Mouse (Mus musculus) layer of hippocampus, adult 8-10 months (tissue): ENCODE measurements around the gene Slc35b3. TPM values are rescaled to one million over a fixed set of nuclear protein-coding genes. Genes with fewer than 3 reads are reported as not detected.

Source experiments
- DNase-seq, 2 experiments: peaks; one replicate each; pipeline ENCODE4 v3.0.0; 2022; ENCODE audit warnings: low spot score in 2 of 2
- total RNA-seq, 4 experiments: library from RNA; stranded (reverse); gene quantifications; 2 replicates each; pipeline ENCODE4 v1.2.4; 2022

Gene Slc35b3
- 10 to 100 TPM; 12.6 to 17.1 (median 14.0) TPM for total RNA-seq

DNA sequence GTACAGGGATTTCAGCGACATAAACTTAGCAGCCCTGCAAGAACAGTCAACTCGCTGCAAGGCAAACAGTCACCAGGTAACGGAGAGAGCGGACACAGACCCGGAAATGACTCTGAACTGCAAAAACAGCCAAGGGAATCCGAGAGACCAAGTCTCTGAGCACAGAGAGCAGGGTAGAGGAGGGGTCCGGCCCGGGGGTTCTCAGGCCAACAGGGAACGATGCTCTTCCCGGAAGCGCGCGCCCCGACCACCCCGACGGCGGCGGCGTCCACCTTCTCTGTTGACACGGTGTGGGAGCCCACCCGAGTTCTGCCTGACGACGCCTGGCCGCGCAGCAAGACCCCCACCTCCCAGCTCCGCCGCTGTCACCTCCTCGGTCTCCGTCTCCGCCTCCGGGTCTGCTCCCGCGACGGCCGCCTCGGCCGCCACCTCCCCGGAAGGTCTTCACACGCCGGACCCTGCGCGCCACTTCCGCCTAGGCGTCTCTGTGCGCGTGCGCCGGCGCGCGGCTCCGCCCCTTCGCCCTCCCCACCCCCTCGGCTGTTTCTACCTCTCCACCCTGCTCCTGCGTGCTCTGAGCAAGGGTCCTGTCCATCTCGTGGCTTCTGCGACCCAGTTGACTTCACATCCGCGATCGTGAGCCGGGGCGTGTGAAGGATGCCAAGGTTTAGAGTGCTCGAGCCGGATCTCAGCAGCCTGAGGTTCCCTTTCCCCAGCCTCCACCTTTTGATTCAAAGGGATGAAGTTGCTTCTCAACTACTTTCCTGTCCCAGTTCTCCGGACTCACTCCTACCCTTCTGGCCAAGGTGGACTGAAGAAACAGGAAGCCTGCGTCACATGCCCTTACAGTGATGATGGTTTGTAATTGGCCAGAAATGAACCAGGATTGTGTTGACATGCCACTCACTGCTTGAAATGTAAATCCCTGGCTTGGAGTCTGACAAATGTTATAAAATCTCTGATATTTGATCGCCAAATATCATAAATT, at the start of gene Slc35b3:
Gene Slc35b3, minus strand, starts transcription at position 813 of the 988 bp plus-strand sequence.
- peak; percentile 40 to 75 for DNase-seq

DNA sequence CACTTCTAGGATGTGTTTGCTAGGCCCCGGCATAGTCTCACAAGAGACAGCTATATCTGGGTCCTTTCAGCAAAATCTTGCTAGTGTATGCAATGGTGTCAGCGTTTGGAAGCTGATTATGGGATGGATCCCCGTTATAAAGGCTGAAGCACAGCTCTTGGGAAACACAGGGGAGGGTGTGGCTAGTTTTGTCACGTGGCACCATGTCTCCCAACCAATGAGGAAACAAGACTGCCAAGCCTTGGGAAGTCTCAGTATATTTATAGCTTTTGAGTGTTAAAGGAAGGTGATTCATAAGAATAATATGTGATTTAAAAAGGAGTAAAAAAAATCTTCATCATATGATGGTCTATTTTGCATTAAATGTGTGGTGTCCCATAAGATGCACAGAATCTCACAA, 49.6 kb upstream of the Slc35b3 start:
- no peak for DNase-seq

DNA sequence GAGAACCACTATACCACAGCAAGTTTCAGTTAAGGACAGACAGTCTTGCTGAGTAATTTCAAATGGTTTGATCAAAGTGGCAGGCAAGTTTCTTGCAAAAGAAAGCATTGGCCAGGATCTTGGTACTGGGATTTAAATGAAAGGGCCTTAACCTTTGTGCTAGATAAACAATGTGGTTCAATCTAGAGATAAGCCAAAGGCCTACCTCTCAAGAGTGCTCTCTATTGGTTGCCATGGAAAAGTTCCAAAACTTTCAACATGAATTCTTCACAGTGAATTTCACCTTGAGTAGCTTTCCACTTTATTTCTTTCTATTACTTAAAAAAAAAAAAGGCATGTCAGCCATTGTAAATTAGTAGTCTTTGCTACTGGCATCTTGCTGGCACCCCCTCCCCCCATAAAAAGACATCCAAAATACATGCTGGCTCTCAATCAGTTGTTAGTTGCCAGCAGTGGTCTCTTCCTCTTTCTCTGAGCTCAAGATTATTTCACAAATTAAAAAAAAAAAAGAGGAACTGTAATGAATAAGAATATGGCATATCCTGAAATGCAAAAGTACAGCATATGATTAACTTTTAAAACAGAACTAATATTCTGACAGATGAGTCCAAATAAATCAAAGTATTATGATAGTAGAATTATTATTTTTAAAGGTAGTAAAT, 42.6 kb upstream of the Slc35b3 start:
- no peak for DNase-seq

DNA sequence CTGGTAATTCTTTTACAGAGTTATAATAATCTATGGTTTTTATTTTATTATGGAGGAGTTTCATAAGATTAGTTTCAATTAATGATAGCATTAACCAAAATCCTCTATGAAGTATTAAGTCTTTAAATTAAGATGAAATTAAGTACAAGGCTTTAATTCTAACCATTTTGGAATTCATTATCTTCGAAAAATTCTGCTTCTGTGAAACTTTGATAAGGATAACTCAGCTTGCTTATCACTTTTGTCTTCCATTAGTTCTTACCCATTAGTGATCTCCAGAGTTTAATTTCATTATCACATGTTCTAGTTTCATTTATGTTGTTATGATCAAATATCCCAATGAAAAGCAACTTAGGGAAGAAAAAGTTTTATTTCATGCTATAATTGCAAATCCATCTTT, 41.7 kb upstream of the Slc35b3 start:
- no peak for DNase-seq

DNA sequence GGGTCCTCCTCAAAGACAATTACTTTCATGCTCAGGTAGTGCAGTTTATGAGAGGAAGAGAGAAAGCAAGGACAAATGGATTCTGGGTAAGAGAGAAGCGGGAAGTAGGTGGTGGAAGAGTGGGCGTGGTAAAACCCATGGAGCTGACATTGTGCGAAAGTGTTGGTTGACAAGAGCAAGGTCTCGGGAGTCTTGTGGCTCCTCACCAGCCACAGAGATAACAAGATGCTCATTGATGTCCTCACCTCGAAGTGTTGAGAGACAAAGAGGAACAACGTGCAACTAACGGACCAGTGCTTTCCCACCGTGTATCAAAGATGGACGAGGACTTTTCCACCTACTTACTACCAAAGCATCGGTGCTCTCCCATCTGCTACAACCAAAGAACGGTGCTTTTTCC, 40.8 kb upstream of the Slc35b3 start:
- DNase-seq, result no peak

DNA sequence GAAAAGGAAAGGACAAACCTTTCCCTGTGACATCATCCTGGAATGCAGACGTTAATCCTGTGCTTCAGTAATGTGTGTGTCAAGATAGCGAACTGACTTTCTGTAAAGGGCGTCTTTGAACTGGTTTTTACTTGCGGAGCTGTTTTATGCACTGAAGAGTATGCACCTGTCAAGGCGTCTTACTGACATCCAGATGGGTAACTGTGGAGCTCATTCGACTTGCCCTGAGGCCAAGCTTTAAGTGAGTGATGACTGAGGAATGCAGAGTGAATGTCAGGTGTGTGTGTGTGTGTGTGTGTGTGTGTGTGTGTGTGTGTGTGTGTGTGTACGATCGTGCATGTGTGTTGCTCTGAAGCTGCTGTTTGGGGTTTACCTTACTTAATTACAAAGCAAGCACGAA, 38.3 kb upstream of the Slc35b3 start:
- no peak for DNase-seq

DNA sequence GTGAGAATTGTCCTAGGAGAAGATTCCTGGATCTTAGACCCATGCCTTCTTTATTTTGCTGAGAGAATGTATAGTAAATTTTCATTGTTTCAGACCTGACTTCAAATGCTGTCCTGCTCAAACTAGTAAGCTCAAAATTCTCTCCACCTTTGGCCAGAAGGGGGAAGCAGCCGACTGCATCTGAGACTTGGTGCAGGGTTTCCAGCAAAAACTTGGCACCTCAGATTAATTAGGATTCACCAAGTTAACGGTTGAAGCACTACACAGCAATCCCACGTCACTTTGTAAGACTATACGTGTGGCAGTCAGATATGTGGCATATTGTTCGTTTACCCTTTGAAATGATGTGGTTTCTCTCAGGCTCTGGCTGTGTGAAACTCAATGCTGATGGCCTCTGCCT, 31.9 kb upstream of the Slc35b3 start:
- peak; percentile 29 to 58 for DNase-seq

DNA sequence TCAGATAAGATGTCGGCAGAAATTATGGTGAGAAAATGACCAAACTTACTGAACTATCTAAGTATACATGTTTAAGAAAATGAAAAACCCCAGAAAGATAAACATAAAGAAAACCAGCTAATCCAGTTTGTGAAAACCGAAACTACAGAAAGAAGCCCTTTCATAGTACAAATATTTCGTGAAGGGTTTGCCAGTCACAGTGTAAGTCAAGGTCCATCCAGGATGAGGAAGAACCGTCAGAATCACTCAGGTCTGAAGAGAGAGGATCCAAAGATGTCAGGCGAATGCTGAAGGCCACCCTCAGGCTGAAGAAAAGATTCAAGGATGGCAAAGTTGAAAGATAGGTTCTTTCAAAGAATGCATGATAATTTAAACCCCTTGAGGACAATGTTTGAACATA, 23.1 kb upstream of the Slc35b3 start:
- no peak for DNase-seq

DNA sequence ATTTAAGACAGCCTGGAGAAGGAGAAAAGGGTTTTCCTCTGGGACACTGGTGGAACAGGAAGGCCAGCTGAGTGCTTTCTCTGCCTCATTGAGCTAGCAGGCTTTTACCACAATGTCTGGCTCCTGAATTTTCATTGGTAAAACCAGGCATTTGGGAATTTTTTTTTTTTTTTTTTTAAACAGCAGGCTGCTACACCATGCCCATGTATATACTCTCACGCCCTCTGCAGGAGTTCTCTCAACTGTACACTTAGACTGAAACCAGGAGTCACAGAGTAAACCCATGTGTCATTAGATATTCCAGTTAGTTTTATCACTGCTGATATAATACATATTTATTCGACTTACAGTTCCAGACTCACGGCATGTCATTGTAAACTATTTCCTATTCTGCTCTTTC, 20.2 kb upstream of the Slc35b3 start:
- no peak for DNase-seq

DNA sequence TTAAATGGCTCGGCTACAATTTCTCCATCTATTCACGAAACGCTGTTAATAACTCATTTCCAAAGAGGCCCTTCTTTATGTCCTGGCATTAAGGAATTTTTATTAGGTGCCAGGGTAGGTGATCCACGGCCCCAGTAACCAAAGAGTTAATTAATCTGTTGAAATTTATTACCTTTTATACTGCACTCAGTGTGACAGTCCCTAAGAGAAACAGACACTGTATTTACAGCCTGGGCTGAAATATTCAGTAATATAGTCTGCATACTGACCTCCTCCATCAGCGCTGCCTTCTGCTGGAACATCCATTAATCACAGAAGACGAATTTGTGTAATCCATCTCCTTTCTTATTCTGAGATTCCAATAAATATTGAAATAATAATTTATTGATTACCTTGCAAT, 16.3 kb upstream of the Slc35b3 start:
- no peak for DNase-seq

DNA sequence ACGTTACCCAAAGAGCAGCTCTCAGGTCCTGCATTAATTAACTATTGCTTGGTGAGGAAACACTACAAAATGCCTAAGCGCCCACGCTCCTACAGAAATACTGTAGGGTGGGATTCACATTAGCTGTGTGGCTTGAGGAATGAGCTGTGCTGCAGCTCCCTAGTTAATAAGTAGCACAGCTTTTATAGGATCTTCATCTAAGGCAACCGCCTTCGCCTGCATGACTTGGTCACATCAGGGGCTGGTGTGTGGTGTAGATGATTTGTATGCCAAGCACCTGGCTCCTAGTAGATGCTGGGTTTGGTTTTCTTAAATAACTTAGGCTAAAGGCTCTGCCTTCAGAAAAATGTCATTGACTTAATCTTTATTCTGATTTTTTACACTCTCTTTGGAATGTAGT, 15.2 kb upstream of the Slc35b3 start:
- no peak for DNase-seq

DNA sequence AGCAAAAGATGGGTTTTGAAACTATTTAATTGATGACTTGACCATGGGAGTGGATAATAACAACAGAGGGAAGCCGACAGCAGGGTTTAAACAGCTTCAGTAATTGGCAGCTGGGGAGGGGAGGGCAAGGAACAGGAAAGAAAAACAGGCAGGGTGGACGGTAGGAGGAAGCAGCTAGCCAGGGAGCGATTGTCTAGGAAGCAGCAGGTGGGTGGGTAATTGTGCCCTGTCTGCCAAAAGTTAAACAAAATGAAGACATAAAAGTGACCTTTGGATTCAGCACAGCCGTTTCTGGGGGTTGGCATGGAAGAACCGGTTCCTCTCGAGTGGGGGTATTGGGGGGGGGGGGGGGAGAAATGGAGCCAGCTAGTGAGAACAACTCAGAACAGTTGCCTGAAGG, 11.9 kb upstream of the Slc35b3 start:
- DNase-seq, result no peak

DNA sequence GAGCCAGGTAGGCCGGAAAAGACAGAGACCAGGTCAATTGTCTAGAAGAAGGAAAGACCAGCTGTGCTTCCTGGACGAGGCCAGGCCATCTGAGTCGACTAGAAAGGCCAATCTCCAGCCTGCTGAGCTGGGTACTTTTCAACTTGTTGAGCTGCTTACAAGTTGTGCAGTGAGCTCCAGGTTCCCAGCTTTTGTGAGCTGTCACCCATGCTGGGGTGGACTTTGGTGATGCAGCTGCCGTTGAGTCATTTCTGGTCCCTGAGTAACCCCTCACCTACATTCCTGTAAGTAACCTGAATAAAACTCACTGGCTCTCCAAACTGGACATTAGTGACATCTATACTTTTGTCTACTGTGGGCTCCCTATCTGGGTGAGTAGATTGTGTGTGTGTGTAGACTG, 10.4 kb upstream of the Slc35b3 start:
- DNase-seq, result no peak

DNA sequence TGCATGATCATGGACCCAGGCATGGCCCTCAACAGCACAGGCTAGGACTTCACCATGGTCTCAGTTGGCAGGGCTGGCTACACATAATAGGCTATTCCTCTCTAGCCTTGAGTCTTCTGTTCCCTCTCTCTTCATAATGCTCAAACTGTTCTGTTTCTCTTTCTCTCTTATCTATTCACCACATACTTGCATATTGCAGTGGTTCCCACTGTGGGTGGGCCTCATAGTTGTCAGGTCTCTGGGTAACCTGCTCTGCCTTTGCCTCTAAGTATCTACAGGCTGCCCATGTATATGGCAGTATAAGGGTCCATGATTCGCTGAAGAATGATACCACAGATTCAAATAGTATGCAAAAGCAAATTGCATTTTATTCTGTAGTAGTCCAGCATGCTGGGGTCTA, 6.8 kb upstream of the Slc35b3 start:
- DNase-seq, result no peak

DNA sequence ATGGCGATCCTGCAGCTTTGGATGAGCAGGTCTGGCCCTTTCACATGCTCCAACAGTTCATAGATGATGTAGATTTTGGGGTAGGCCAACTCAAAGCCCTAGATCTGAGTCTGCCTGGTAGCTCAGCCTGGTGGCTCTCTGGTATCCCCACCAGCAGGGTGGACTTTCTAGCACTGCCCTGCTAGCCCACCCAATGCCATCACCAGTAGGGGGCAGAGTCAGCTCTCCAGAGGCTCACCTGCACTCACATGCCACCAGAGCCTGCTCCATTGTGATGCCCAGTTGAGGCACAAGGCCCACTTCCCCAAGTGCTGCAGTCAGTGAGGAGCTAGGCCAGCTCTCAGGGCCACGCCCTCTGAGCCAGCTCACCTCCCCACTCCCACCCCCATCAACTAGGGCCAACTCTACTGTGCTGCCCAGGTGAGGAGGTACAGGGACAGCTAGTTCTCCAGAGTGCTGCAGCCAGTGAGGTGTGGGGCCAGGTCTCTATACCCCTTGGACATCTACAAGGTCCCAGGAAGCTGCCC, 6.3 kb upstream of the Slc35b3 start:
- DNase-seq, result no peak

DNA sequence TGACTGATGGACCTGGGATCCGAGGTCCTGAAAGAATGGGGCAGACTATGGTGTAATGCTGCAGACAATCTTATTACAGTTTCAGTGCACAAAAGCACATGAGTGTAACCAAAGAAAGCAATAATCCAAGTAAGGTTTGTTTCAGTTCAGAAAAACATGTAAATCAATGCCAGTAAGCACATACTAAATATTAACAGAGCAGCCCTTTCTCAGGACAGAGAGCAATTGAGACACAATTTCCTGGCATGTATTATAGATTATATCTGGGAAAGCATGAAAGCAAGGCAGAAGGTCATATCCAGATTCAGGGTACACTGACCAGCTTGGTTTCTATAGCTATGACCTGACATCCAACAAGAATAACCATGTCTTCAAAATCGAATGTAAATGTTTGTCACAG, 2.1 kb upstream of the Slc35b3 start:
- DNase-seq, result no peak

DNA sequence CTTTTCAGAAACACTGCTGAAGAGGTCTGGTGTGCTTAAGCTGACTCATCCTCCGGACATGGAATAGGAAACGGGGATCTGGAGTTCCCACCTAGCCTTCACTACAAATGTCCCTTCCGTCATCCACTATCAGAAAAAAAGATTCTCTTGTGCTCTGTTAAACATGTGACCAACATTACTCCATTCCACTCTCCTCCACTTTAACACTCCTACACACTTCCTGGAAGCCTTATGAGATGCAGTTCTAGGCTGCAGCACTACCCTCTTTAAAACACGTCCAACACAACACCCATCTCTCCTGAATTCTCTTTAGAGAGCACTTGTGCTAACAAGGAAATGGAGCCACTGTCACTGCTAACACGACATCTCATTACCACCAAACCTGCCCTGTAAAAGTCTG, 2.6 kb downstream of the Slc35b3 start:
- no peak for DNase-seq

DNA sequence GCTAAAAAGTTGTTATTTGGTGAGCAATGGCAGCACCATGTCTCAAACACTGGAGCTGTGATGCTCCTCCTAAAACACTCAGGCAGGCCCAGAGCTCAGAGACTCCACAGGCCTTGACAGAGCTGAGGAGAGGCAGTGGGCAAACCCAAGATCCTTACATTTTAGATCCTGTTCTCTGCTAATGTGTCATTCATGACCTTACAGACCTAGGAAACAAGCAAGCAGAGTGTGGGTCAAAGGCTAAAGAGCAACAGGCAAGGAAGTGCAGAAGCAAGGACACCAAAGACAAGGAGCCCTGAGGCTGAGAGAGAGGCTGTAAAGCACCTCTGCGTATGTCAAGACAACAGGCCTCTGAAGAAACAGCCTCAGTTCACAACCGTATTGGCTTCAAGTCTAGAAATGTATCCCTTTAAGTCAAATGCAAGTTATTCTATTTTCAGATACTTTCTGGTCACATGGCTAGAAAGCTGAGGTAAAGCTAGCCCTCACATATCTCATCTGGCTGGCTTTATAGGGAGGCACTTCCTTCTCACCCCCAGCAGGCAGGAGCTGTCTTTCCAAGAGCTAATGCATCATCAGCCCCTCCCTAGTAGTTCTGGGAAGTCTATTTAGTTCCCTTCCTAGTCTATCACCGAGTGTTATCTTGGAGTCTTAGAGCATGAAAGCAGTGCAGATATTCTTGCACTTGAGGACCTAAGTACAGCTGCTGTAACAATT, 14.2 kb downstream of the Slc35b3 start:
- no peak for DNase-seq

DNA sequence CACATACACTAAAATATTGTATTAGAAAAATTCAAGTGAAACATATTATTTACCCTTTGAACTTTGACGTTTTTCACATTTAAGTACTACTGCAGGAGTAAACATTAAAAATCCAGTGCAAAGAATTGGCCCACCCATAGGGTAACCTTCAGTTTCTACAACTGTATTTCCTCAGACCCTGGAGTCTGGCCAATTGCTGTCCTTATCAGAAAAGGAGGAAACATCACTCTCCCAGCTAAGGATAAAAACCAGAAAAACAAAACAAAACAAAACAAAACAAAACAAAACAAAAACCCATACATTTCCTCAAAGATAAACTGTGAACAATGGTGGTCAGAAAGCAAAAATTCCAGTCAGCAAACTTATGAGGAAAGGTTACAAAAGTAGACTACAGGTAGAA, 14.9 kb downstream of the Slc35b3 start:
- DNase-seq, result no peak

DNA sequence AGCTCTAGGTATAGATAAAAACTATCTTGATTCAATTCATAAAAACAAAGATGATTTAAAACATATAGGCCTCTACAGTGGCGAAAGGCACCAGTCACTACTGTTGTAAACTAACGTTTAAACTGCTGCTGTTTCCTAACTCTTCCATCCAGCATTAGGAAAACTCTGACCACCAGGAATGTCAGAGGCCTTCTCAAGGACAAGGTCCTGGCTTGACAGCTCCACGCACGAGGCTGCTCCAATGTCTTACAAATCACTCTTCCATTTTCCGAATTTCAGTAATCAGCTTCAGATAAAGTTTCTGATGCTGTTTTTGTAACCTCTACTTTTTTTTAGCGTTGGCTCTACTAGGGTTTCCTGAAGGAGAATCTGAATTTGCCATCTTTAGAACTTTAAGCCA, 15.7 kb downstream of the Slc35b3 start:
- DNase-seq, result no peak

DNA sequence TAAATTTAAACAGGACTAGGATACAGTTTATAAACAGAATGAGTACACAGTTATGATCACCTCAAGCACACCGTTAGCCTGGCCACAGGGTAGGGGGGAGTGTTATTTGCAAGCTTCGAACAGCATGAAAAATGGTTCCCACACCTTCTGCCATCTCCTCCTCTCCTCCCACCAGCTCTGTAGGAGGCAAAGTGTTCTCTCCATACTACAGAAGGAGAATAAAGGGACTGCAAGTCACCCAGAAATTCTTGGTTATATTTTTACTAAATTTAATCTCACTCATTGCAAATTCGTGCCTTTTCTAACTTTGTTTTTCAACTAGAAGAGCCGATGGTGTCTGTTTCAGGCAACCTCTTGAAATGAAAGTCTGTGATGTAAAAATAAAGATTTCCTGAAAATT, 18.9 kb downstream of the Slc35b3 start:
- DNase-seq, result no peak

DNA sequence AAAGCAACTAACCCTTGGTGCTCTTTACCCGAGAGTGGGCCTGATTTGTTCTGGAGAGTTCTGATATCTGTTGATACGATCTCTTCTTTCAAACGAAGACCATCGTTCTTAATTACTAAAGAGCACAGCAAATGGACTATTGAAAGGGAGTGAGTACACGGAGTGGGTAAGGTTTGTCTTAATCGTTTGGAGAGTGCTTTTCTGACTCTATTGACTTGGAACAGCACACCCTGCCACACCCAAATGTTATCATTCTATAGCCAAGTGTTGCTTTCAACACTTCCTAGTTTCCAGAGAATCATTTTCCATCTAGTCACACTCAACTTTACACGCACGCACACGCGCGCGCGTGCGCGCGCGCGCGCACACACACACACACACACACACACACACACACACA, 19.4 kb downstream of the Slc35b3 start:
- no peak for DNase-seq
